Mouse (Mus musculus): ENCODE data around the gene Xcl1.

Xcl1 gene

DNA sequence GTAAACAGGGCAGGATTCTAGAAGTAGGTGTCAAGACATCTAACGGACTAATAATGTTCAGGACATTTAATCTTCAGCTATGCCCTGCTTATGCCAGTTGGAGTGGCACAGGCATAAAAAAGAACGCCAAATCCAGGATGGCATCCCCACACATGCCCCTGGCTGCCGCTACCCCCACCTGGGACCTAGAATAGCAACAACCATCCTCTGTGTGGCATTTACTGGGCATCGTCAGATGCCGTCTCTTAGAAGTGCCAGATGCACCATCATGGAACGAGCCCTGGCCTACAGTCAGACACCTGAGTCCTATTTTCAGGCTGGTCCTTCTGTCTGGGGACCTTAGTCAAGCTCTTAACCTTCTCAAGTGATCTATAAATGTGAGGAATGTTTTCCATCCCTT lies 34.6 kb downstream of the Xcl1 start:
- DNase-seq = no peak

DNA sequence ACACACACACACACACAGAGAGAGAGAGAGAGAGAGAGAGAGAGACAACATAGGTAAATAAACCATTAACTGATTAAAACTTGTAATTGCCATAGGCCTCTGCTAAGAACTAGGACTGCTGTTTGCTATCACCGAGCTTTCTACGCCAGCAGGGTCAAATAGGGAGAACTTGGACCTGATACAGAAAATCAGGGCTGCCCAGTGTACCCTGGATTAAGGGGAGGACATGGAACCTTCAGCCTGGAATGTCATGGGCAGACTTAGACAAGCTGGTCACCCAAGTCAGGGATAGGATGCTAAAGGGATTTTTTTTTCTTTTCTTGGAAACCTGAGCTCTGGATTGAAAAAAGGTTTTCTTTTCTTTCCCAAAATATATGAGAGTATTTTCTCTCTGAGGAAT lies 35.1 kb downstream of the Xcl1 start:
- peak; percentile 52 to 69 for DNase-seq

DNA sequence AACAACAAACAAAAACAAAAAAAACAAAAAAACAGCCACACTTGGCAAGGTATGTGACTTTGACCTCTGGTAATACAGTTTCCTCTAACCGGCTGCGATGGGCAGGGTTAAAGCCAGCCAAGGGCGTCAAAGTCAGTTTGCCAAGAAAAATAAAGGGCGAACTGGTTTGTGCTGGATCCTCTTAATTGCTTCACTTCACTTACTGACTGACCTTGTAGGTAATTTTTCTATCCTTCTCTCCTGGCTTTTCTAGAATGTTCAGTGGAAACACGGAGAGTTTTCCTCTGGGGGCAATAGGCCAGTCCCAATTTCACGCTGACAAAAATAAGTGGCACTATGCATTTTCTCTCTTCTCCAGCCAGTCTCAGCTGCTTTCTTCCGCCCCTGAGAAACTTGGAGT lies 35.8 kb downstream of the Xcl1 start:
- peak; percentile 82 to 92 for DNase-seq

DNA sequence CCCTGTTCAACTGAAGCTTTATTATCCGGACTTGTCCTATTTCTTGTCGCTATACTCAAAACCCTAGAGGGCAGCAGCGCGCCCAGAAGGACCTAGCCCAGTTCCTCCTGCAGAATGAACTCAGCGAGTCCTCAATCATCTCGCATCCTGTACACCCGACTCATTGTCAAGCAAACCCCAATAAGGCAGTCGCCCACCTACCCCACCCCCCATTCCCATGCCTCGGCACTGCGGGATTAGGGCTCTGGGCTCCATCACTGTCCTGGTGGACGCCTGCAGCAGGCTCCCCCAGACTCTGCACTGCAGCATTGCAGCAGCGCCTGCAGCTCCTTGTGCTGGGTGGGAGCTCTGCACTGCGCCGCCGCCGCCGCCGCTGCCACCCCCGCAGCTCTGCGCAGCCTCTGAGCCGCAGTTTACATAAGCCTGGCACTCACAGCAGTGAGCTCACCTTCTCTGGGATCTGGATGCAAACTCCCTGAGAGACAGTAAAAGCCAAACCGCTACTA lies 36.4 kb downstream of the Xcl1 start:
- peak; percentile 87 to 91 for DNase-seq

DNA sequence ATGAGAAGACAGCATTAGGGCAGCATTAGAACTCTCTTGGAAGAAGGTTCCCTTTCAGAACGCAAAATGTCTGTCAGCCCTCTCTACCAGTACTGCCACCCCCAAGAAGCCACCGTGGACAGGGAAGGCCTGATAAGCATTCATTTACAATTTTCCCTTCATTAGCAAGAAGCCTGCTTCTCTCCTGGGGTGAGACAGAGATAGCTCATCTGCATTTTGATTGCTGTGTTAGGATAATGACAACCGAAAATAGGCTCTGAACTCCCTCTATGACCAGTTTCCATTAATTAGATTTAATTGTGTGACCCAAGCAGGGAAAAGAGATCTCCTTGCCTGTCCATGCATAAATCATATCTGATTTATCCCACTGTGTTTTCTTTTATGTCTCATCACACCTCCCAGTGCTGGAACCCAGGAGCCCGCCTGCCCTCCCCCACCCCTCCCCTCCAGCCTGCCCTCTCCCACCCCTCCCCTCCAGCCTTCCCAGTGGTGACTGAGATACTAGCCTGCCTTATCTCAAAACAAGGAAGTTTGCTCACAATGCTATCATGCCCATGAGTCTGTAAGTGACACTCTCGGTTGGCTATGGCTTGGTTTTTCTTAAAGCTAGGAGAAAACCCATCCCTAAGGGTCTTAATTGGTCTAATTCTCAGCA lies 38.0 kb downstream of the Xcl1 start:
- DNase-seq = no peak

DNA sequence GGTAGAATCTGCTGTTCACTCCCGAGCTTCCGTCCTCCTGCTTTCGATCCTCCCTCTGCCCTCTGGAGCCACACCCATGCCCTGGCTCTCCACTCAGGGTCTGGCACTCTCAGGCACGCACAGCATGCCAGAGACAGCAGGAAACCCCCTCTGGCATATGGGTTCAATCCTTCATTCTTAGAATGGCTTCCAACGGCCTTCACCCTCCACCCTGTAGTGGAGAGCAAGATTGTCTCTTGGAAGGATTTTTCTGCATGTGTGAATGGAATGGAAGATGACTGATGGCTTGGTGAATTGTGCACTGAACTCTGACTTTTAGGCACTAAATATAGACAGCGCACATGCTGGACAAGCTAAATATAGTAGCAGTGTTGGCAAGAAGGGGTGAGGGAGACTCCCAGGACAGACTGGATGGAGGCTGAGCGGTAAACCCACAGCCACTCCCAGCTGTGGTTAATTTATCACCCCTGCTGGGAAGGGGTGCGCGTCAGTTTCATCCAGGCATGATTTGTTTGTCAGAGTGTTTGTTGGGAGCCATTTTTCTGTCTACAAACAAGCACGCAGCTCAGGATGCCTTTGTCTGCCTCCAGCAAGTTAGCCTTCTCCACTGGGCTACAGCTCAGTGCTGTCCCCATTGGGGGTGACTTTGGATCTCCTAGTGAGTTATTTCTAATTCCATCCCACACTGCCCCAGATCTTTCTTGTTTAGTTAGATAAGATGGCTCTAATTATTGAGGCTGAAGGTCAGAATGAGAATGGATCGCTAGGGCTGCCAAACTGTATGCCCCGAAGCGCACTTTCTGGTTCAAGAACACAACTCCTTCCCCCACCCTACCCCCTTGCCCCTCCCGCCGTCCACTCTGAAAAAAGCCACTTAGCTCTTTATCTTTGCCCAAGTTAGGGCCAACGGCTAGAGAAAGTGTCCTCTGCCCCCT lies 38.8 kb downstream of the Xcl1 start:
- peak; percentile 69 to 85 for DNase-seq

DNA sequence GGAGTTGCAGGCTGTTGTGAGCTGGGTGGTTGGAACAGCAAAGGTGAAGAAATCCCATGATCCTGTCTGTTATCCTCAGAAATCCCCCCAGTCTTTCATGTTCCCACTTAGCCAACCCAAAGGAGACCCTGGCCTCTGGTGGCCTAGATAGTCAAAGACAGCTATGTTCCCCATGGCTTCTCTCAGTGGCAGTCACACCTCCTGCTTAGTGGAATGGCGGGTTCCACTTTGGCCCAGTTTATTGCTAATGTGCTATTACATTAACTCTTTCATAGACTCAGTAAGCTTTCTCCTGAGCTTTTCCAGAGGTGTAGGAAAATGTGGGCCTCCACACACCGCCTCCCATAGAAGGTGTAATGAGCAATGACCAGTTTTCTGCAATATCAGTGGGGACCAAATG lies 39.5 kb downstream of the Xcl1 start:
- peak; percentile 36 to 41 for DNase-seq

DNA sequence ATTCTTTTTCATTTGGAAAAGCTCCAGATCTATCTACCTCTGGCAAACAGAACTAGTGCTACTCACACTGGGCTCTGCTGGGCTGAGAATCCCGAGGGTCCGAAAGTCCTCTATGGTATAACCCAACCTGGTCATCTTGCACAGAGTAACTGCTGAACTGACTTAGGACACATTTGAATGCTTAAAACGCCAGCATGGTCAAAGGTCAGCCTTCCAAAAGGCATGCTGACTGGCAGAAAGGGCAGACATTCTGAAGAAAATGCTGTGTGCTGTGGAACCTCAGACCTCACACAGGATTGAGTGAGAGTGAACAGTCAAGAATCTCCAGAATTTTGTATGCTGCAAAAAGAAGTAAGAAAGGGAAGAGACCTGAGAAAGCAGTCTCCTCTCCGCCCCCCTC lies 45.0 kb downstream of the Xcl1 start:
- DNase-seq = peak; percentile 67 to 75

DNA sequence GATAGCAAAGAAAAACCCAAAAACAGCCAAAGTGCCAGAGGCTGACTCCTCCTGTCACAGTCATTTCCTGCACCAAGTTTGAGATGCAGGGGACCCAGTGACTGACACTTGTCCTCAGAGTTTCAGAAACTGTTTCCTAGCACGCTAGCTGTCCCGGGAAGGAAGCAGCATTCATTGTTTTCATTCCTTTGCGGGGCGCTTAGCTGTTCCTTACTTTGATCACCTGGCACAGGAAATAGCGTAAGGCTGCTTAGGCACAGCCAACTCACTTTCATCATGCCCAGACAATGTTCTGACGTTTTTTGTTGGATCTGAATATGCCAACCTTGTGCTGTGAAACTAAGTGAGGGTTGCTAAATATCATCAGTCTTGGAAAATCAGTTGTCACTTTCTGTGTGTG lies 46.8 kb downstream of the Xcl1 start:
- no peak for DNase-seq

DNA sequence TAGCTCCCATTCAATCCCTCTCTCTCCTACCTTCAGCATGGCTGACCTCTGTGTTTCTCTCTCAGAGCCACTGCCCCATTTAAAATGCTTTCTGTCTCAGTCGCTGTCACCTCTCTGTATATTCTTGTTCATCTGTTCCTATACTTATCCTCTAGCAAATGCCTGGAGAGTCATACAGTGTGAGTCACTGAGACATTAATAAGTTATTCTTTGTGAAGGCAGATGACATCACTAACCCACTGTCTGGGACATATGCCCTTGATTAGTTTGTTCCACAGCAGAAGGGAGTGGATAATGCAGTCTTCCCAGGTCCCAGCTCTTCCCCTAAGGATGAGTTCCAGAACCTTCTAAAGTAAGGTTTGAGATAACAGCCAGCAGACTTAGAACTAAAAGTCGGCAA lies 47.6 kb downstream of the Xcl1 start:
- no peak for DNase-seq

DNA sequence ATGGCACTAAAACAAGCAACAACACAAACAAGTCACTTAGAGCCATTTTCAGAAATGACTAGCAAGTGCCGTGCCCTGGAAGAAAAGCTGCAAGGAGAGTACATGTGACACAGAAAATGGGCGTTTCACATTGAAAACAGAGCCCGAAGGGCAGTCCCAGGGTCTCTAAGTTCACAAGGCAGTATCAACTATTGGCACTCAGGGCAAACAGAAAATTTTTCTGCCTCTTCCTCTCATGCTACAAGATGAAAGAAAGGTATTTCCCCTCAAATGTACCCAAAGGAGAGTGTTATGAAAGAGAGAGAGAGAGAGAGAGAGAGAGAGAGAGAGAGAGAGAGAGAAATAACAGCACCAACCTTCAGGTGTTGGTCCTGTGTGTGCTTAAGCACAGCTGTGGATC lies 53.4 kb downstream of the Xcl1 start:
- no peak for DNase-seq
